Mouse (Mus musculus) left cerebral cortex, adult 9 months (tissue): ENCODE measurements around the gene Usp6nl.
A peak's percentile ranks its signal among the peaks of the same experiment; 100 is the strongest.

Experiments used
- DNase-seq, 2 experiments: peaks; one replicate each; pipeline ENCODE4 v3.0.0; 2022; ENCODE audit warnings: low spot score in 2 of 2

Usp6nl gene

GRCm38 (mm10) chr2:6412645-6413044 lies 90.2 kb downstream of the Usp6nl start:
- no peak for DNase-seq

GRCm38 (mm10) chr2:6413723-6414122 lies 91.3 kb downstream of the Usp6nl start:
- no peak for DNase-seq

DNA sequence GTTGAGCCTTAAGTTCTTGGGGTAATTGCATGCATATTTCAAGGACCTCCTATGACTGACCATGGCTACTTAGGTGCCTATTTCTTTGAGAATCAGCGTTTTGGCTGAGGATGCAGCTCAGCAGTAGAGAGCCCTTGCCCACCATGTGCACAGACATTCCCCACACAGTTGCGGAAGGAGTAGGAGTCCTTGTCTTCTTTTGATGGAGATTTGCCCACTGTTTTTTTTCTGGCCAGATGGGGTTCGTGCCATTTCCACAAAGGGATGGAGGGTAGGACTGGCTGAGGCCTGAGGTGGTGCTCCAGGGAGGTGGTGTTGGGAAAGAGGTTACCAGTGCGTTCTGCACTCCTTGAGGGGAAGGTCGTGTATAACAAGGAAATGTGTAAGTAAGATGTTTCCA lies 91.9 kb downstream of the Usp6nl start:
- no peak for DNase-seq

DNA sequence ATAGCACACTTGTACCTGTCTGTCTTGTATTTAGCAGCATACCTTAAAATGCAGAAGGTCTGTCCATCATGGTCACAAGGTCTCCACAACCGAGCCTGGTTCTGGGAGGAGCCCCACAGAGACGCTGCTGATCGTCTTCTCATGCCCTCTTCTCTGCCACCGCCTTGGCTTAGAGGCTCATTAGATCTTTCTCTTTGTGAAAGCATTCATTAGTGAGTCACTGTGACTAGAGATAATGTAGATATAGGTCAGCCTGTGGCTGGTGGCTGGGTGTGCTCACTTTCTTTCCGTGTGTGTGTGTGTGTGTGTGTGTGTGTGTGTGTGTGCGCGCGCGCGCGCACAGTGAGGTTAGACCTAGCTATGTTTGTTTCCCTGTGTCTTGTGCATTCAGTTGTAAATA lies 94.7 kb downstream of the Usp6nl start:
- DNase-seq = no peak

DNA sequence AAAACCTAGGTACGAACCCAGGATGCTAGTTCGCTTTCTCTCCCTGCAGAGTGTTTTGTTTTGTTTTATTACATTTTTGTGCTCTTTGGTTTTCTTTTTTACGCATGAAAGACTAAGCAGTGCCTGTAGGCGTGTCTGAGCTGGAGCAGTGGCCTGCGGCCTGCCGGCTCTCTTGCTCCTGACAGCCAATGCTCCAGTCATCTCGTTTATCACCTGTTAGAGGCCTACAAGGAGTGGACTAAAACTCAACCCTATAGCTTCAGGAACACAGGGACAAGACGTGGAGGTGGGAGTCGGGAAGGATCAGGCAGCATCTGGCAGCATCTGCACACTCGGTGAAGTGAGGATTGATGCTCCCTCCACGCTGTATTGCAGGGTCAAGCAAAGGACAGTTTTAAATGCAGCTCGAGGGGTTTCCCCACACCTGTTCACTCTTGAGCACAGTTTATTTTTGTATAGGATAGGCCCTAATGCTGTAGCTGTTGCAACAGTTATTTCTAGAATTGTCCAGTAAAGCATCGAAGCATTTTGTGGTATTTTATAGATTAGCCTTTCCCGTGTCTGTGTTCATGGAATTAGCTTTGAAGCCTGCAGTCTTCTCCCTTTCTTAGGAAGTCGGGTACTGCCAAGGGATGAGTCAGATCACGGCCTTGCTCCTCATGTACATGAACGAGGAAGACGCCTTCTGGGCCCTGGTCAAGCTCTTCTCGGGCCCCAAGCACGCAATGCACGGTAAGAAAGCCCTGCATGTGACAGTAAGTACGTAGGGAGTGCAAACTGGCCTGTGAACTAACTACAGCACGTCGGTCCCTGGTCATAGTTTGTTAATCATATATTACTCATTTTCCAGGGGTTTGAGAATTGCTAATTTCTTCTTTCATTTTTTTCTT lies 101.4 kb downstream of the Usp6nl start:
- no peak for DNase-seq

DNA sequence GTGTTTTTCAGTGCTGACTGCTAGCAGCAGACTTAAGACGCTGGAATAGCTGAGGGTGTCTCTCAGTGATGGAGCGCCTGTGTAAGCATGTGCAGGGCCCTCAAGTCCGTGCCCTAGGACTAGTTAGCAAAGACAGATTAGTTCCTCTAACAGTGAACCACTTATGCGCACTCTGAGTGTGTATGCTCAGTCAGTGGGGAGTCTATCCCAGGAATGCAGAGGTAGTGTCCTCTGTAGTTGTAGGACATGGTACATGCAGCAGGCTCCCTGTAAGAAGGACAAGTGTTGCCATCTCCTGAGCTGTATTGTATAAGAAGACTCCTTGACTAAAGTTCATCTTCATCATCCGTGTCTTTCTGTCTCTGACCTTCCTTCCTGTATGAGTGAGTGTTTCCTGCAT lies 102.4 kb downstream of the Usp6nl start:
- no peak for DNase-seq

GRCm38 (mm10) chr2:6436085-6436950 lies 113.9 kb downstream of the Usp6nl start:
- DNase-seq = peak in 1 of 2 experiments; percentile 56

- no peak for DNase-seq
Measured at GRCm38 (mm10) chr2:6441688-6442087, 119.2 kb downstream of the Usp6nl start.

DNA sequence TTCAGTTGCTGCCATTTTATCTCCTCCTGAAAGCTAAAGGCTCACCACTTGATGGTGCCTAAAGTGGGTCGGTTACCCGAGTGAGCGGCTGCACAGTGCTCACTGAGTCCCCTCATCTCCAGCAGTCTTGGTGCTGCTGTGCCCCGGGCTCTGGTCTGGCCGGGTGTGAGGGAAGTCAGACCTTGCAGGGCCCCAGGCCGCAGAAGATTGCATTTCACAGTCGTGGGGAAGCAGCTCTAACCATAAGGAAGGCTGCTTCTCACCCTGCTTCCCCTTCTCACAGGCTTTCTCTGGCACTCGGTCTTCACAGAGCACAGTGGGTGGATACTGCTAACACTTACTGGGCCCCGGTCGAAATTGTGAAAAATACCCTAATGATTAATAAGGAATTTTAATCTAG lies 119.8 kb downstream of the Usp6nl start:
- DNase-seq = no peak

DNA sequence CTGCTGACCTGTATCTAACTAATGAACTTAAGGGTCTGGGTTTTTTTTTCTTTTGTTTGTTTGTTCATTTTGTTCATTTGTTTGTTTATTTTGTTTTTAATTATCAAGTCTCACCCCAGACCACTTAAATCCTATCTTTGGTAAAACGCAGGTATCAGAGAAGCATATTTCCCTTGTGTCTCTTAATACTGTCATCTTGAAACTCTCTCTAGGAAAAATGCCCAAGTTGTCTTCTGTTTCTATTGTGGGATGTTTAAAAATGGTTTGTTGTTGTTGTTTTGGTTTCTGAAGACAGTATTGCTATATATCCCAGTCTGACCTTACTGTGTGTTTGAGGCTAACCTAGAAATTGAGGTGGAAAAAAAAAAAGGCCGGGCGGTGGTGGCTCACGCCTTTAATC lies 121.5 kb downstream of the Usp6nl start:
- DNase-seq = no peak

GRCm38 (mm10) chr2:6444723-6445169 lies 122.3 kb downstream of the Usp6nl start:
- DNase-seq = no peak

- DNase-seq = no peak
Measured at GRCm38 (mm10) chr2:6445858-6446257, 123.4 kb downstream of the Usp6nl start.

- no peak for DNase-seq
Measured at GRCm38 (mm10) chr2:6448880-6449279, 126.4 kb downstream of the Usp6nl start.

DNA sequence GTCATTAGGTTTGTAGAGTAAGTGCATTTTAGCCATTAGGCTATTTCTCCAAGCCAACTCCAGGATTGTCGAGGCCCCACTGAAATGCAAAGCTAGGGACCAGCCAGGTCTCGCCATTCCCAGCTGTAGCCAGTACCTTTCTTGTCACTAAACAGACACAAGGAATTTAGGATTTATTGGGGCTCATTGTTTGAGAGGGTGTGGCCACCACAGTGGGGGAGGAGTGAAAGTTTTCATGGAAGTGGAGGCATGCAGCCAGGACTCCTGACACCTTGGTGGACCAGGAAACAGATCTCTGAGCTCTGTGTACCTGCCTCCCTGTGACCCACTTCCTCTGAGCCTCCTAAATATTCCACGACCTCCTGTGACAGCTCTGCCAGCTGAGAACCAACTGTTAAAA lies 127.2 kb downstream of the Usp6nl start:
- DNase-seq = no peak

- no peak for DNase-seq
Measured at GRCm38 (mm10) chr2:6450544-6450943, 128.1 kb downstream of the Usp6nl start.

- DNase-seq = no peak
Measured at GRCm38 (mm10) chr2:6454941-6455516, 132.6 kb downstream of the Usp6nl start.

DNA sequence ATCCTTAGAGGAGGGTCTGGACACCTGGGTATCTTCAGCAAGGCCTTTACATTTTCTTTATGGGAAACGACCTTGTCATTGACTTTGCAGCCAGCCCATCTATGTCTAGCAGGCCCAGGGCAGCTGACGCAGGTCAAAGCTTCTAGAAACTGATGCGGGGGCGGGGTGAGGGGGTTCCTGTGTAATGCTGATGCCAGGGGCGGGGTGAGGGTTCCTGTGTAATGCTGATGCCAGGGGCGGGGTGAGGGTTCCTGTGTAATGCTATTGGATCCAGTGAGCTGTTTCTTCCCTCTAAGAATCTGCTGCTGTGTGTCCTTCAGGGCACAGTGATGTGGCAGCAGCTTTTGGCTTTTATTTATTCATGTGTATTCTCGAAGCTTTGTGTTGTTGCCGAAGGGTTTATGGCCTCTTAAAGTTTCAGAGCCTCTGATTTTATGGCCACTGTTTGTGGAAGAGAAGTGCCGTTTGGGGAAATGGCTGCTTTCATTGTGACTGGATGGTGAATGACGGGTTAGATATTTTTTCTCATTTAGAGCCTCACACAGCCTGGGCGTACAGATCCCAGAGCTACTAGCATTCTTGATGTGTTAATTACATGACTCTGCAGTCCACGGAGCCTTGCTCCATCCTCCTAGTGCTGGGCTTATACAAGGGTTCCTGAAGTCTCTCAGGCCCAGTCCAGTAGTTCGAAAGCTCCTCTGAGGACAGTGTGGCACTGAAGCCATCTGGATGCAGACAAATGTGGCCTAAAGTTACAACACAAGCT lies 137.0 kb downstream of the Usp6nl start:
- no peak for DNase-seq

DNA sequence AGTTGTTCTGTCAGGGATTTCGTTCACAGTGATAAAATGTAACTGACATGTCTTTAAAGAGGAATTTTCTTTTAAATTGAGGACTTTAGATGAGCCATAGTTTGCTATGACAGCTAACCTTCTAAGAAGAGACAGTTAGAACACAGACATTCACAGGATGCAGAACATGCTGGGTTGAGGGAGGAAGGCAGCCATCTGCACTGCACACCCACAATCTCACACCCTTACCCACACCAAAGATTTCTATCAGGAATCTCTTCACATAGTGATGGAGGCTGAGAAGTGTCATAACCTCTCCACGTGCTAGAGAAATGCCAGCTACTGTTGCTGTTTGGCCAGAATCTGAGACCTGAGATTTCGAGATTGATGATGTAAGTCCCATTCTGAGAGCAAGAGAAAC lies 139.8 kb downstream of the Usp6nl start:
- no peak for DNase-seq

GRCm38 (mm10) chr2:6463772-6464661 lies 141.6 kb downstream of the Usp6nl start:
- DNase-seq = no peak

DNA sequence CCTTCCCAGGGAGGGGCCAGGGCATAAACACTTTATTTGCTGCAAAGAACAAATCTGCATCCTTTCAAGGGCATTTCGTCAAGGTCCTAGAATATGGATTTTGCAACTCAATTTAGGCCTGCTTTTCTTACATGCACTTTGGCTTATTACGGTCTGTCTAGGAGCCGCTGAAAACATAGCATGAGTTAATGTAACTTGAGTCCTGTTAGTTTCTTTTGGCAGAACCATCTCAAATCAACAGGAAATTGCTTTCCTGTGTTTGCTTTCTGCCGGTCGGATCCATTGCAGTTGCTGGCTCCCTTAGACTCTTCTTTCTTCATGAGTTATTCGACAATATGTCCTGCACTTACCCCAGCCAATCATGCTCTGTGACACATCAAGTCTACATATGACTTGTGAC lies 143.9 kb downstream of the Usp6nl start:
- DNase-seq = no peak

DNA sequence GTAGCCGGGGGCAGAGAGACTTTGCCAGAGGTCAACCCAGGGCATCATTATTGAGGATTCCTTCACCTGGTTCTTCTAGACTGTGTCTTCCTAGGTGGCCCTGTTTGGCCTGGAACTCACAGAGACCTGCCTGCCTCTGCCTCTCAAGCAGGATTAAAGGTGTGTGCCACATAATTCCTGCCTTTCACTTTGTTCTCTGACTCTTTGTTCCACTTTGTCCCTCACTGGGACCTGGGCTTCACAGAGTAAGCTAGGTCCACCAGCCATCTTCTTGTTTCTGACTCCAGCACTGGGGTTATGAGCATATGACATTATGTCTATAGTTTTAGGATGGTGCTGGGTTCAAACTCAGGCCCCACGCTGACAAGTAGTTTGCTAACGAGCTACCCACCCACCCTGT lies 144.9 kb downstream of the Usp6nl start:
- no peak for DNase-seq
